Mouse (Mus musculus): ENCODE results near the gene Pld5. TPM values are rescaled to one million over a fixed set of nuclear protein-coding genes. Genes with fewer than 3 reads are reported as not detected.

Pld5 gene
- polyA plus RNA-seq (2015; fragmentation: Nextera tagmentation; extraction: Ambion mirVana), result 0.49 and 0.66 TPM in 2 replicates

GRCm38 (mm10) chr1:176274667-176275610 is at the start of gene Pld5:
Gene Pld5 (minus strand): TSS chr1:176275312.
- H3K27ac ChIP-seq, result no peak within 1 kb of the TSS
- peak within 1 kb of the TSS; percentile 94 for H3K4me2 ChIP-seq
- H3K27me3 ChIP-seq, result peaks cover 54% of the 10 kb centered on the region
- H3K9ac ChIP-seq, result peak within 1 kb of the TSS; percentile 64
- H3K4me1 ChIP-seq, result peaks cover 4% of the 10 kb centered on the region; the same call in 1 of the 2 replicates
- ATAC-seq (ENCODE audit: insufficient number of reproducible peaks, insufficient read depth, low FRiP score, low TSS enrichment, low read depth), result peak; percentile 71
- no peaks in the 10 kb centered on the region for H3K9me3 ChIP-seq
- WGBS, result under 1% methylated on average over 86 of the region's 86 CpGs
- peak within 1 kb of the TSS; percentile 53 for H3K4me3 ChIP-seq
- no peaks in the 10 kb centered on the region for H3K36me3 ChIP-seq

- H3K36me3 ChIP-seq, result no peaks in the 10 kb centered on the region
- no peak overlapping the region for H3K9ac ChIP-seq
- H3K4me3 ChIP-seq, result no peak overlapping the region
- no peak for ATAC-seq (ENCODE audit: insufficient number of reproducible peaks, insufficient read depth, low FRiP score, low TSS enrichment, low read depth)
- no peak overlapping the region for H3K27ac ChIP-seq
- H3K9me3 ChIP-seq, result no peaks in the 10 kb centered on the region
- no peaks in the 10 kb centered on the region for H3K27me3 ChIP-seq
- WGBS, result 79% methylated on average over 2 of the region's 2 CpGs
- H3K4me2 ChIP-seq, result no peak overlapping the region
- no peaks in the 10 kb centered on the region for H3K4me1 ChIP-seq
Measured at GRCm38 (mm10) chr1:176315063-176315462, 40.0 kb upstream of the Pld5 start.

- no peak overlapping the region for H3K4me3 ChIP-seq
- no peaks in the 10 kb centered on the region for H3K36me3 ChIP-seq
- no peaks in the 10 kb centered on the region for H3K4me1 ChIP-seq
- H3K9me3 ChIP-seq, result no peaks in the 10 kb centered on the region
- ATAC-seq (ENCODE audit: insufficient number of reproducible peaks, insufficient read depth, low FRiP score, low TSS enrichment, low read depth), result no peak
- no peak overlapping the region for H3K27ac ChIP-seq
- no peak overlapping the region for H3K9ac ChIP-seq
- no peak overlapping the region for H3K4me2 ChIP-seq
- no peaks in the 10 kb centered on the region for H3K27me3 ChIP-seq
- WGBS, result 47% methylated on average over 3 of the region's 3 CpGs
Measured at GRCm38 (mm10) chr1:176310174-176310573, 35.1 kb upstream of the Pld5 start.

GRCm38 (mm10) chr1:176289396-176289795 is 14.3 kb upstream of the Pld5 start:
- no peak overlapping the region for H3K27ac ChIP-seq
- WGBS, result 82% methylated on average over 5 of the region's 5 CpGs
- H3K36me3 ChIP-seq, result no peaks in the 10 kb centered on the region
- no peak for ATAC-seq (ENCODE audit: insufficient number of reproducible peaks, insufficient read depth, low FRiP score, low TSS enrichment, low read depth)
- no peak overlapping the region for H3K4me3 ChIP-seq
- H3K4me1 ChIP-seq, result no peaks in the 10 kb centered on the region
- H3K9ac ChIP-seq, result no peak overlapping the region
- H3K9me3 ChIP-seq, result no peaks in the 10 kb centered on the region
- H3K4me2 ChIP-seq, result no peak overlapping the region
- no peaks in the 10 kb centered on the region for H3K27me3 ChIP-seq

- ATAC-seq (ENCODE audit: insufficient number of reproducible peaks, insufficient read depth, low FRiP score, low TSS enrichment, low read depth), result no peak
- Histone ChIP-seq H3K9ac (peak overlapping the region; percentile 64), H3K4me3 (peak overlapping the region; percentile 53), H3K4me2 (peak overlapping the region; percentile 94), H3K36me3 (no peaks in the 10 kb centered on the region), H3K27me3 (peaks cover 54% of the 10 kb centered on the region), H3K9me3 (no peaks in the 10 kb centered on the region), H3K4me1 (peaks cover 4% of the 10 kb centered on the region; the same call in 1 of the 2 replicates), H3K27ac (no peak overlapping the region)
- 11% methylated on average over 11 of the region's 11 CpGs for WGBS
Measured at GRCm38 (mm10) chr1:176275611-176275980, 484 bp upstream of the Pld5 start.

- H3K27me3 ChIP-seq, result no peaks in the 10 kb centered on the region
- no peaks in the 10 kb centered on the region for H3K9me3 ChIP-seq
- no peak overlapping the region for H3K4me3 ChIP-seq
- H3K9ac ChIP-seq, result no peak overlapping the region
- H3K36me3 ChIP-seq, result no peaks in the 10 kb centered on the region
- no peaks in the 10 kb centered on the region for H3K4me1 ChIP-seq
- H3K27ac ChIP-seq, result no peak overlapping the region
- no peak for ATAC-seq (ENCODE audit: insufficient number of reproducible peaks, insufficient read depth, low FRiP score, low TSS enrichment, low read depth)
- 70% methylated on average over 5 of the region's 5 CpGs for WGBS
- H3K4me2 ChIP-seq, result no peak overlapping the region
Measured at GRCm38 (mm10) chr1:176248717-176249030, 26.4 kb downstream of the Pld5 start.

GRCm38 (mm10) chr1:176247885-176248716 is 27.0 kb downstream of the Pld5 start:
- Histone ChIP-seq H3K27ac (no peak overlapping the region), H3K9me3 (no peaks in the 10 kb centered on the region), H3K4me3 (no peak overlapping the region), H3K4me2 (no peak overlapping the region), H3K4me1 (no peaks in the 10 kb centered on the region), H3K27me3 (no peaks in the 10 kb centered on the region), H3K36me3 (no peaks in the 10 kb centered on the region), H3K9ac (no peak overlapping the region)
- WGBS, result 78% methylated on average over 9 of the region's 9 CpGs
- no peak for ATAC-seq (ENCODE audit: insufficient number of reproducible peaks, insufficient read depth, low FRiP score, low TSS enrichment, low read depth)

- no peak for ATAC-seq (ENCODE audit: insufficient number of reproducible peaks, insufficient read depth, low FRiP score, low TSS enrichment, low read depth)
- WGBS, result 56% methylated on average over 2 of the region's 2 CpGs
- no peak overlapping the region for H3K4me3 ChIP-seq
- H3K27ac ChIP-seq, result no peak overlapping the region
- H3K36me3 ChIP-seq, result no peaks in the 10 kb centered on the region
- no peak overlapping the region for H3K4me2 ChIP-seq
- no peak overlapping the region for H3K9ac ChIP-seq
- no peaks in the 10 kb centered on the region for H3K4me1 ChIP-seq
- no peaks in the 10 kb centered on the region for H3K27me3 ChIP-seq
- no peaks in the 10 kb centered on the region for H3K9me3 ChIP-seq
Measured at GRCm38 (mm10) chr1:176239199-176239598, 35.9 kb downstream of the Pld5 start.

GRCm38 (mm10) chr1:176223794-176224193 is 51.3 kb downstream of the Pld5 start:
- Histone ChIP-seq H3K27ac (no peak overlapping the region), H3K36me3 (no peaks in the 10 kb centered on the region), H3K9me3 (no peaks in the 10 kb centered on the region), H3K4me1 (no peaks in the 10 kb centered on the region), H3K27me3 (no peaks in the 10 kb centered on the region), H3K4me3 (no peak overlapping the region), H3K4me2 (no peak overlapping the region), H3K9ac (no peak overlapping the region)
- 85% methylated on average over 10 of the region's 10 CpGs for WGBS
- no peak for ATAC-seq (ENCODE audit: insufficient number of reproducible peaks, insufficient read depth, low FRiP score, low TSS enrichment, low read depth)

GRCm38 (mm10) chr1:176223196-176223595 is 51.9 kb downstream of the Pld5 start:
- Histone ChIP-seq H3K27ac (no peak overlapping the region), H3K9ac (no peak overlapping the region), H3K9me3 (no peaks in the 10 kb centered on the region), H3K4me1 (no peaks in the 10 kb centered on the region), H3K36me3 (no peaks in the 10 kb centered on the region), H3K4me3 (no peak overlapping the region), H3K27me3 (no peaks in the 10 kb centered on the region), H3K4me2 (peak overlapping the region; percentile 35)
- WGBS, result 6% methylated on average over 12 of the region's 12 CpGs
- ATAC-seq (ENCODE audit: insufficient number of reproducible peaks, insufficient read depth, low FRiP score, low TSS enrichment, low read depth), result no peak

- Histone ChIP-seq H3K4me1 (peaks cover 7% of the 10 kb centered on the region), H3K4me3 (no peak overlapping the region), H3K4me2 (no peak overlapping the region), H3K9ac (no peak overlapping the region), H3K27me3 (no peaks in the 10 kb centered on the region), H3K9me3 (no peaks in the 10 kb centered on the region), H3K27ac (no peak overlapping the region), H3K36me3 (no peaks in the 10 kb centered on the region)
- no peak for ATAC-seq (ENCODE audit: insufficient number of reproducible peaks, insufficient read depth, low FRiP score, low TSS enrichment, low read depth)
- 88% methylated on average over 5 of the region's 5 CpGs for WGBS
Measured at GRCm38 (mm10) chr1:176218217-176218616, 56.9 kb downstream of the Pld5 start.

All from embryonic facial prominence, embryonic 13.5 days (tissue).